Mouse (Mus musculus) CH12.LX (cell line): ENCODE results near the gene Ifrd1. TPM values are rescaled to one million over a fixed set of nuclear protein-coding genes. Genes with fewer than 3 reads are reported as not detected.

ENCODE experiments used
- DNase-seq: peaks from one replicate; pipeline ENCODE4 v3.0.0-alpha.2; 2013; ENCODE audit errors: extremely low read depth
- H3K27ac ChIP-seq: 2 replicates; pipeline ENCODE4 v1.5.1; 2012; ENCODE audit warnings: low read depth, mild to moderate bottlenecking, control low read depth, moderate library complexity; ENCODE audit not compliant: insufficient read depth
- H3K27me3 ChIP-seq: replicated peaks from 2 replicates; pipeline ENCODE3; 2012; ENCODE audit warnings: inconsistent platforms
- H3K36me3 ChIP-seq, 2 experiments: replicated peaks in 1 of 2; 2 replicates each; pipeline versions ENCODE3 to v1.6.1; 2012; ENCODE audit warnings: inconsistent platforms in 1 of 2, low read length in 1 of 2, mild to moderate bottlenecking in 1 of 2, mixed read lengths in 1 of 2, moderate library complexity in 1 of 2; ENCODE audit not compliant: control insufficient read depth in 1 of 2, insufficient read depth in 1 of 2
- H3K4me1 ChIP-seq, 2 experiments: 2 replicates each; pipeline ENCODE4 v1.6.1; 2012; ENCODE audit warnings: inconsistent platforms in 1 of 2, moderate library complexity in 1 of 2; ENCODE audit not compliant: insufficient read depth in 2 of 2, control insufficient read depth in 1 of 2
- H3K4me2 ChIP-seq: 2 replicates; pipeline ENCODE4 v1.6.1; 2012; ENCODE audit warnings: low read depth, mild to moderate bottlenecking, control low read depth; ENCODE audit not compliant: poor library complexity, insufficient read depth, severe bottlenecking
- H3K4me3 ChIP-seq, 3 experiments: fragments of 150-350 bp in 1 of 3; sonication (generic) in 1 of 3; replicated peaks in 1 of 3; 2 replicates each; pipeline versions ENCODE3 to v1.5.1; 2011 to 2012; ENCODE audit warnings: low read depth in 2 of 3, low read length in 2 of 3, mild to moderate bottlenecking in 2 of 3, moderate library complexity in 2 of 3, control low read depth in 1 of 3, improper control_type of control experiment in 1 of 3, inconsistent platforms in 1 of 3, mixed read lengths in 1 of 3; ENCODE audit not compliant: poor library complexity in 1 of 3
- H3K79me2 ChIP-seq: replicated peaks from 2 replicates; pipeline ENCODE4 v1.6.1; 2012; ENCODE audit warnings: mild to moderate bottlenecking, moderate library complexity; ENCODE audit not compliant: control insufficient read depth, poor library complexity, insufficient read depth, severe bottlenecking; ENCODE audit errors: extremely low read depth
- H3K9ac ChIP-seq: 2 replicates; pipeline ENCODE4 v1.6.1; 2012; ENCODE audit warnings: low read depth, mild to moderate bottlenecking, control low read depth, moderate library complexity; ENCODE audit not compliant: insufficient read depth
- H3K9me3 ChIP-seq: replicated peaks from 2 replicates; pipeline ENCODE3; 2012; ENCODE audit warnings: low read length, inconsistent platforms, mixed read lengths
- CHD1 ChIP-seq: IDR thresholded peaks from 2 replicates; pipeline ENCODE4 v1.6.1; 2012; ENCODE audit warnings: low read depth, low read length, improper control_type of control experiment, inconsistent platforms
- CTCF ChIP-seq, 2 experiments: IDR thresholded peaks in 1 of 2; conservative IDR thresholded peaks in 1 of 2; 2 replicates each; pipeline ENCODE4 v1.5.1; 2011 to 2012; ENCODE audit warnings: low read depth in 2 of 2, low read length in 2 of 2, improper control_type of control experiment in 1 of 2, inconsistent platforms in 1 of 2, mild to moderate bottlenecking in 1 of 2, moderate library complexity in 1 of 2
- E2F4 ChIP-seq: IDR thresholded peaks from 2 replicates; pipeline ENCODE4 v1.6.1; 2011; ENCODE audit warnings: low read depth, low read length, improper control_type of control experiment; ENCODE audit not compliant: insufficient replicate concordance
- ELF1 ChIP-seq: IDR thresholded peaks from 2 replicates; pipeline ENCODE4 v1.6.1; 2014; ENCODE audit warnings: low read depth, mild to moderate bottlenecking, inconsistent platforms, low read length, improper control_type of control experiment
- EP300 ChIP-seq: IDR thresholded peaks from 2 replicates; pipeline ENCODE4 v1.6.1; 2011; ENCODE audit warnings: low read length, improper control_type of control experiment
- ETS1 ChIP-seq: conservative IDR thresholded peaks from 2 replicates; pipeline ENCODE4 v1.6.1; 2012; ENCODE audit warnings: low read depth, mild to moderate bottlenecking, inconsistent platforms, low read length, improper control_type of control experiment, moderate library complexity
- GABPA ChIP-seq: IDR thresholded peaks from 2 replicates; pipeline ENCODE4 v1.6.1; 2012; ENCODE audit warnings: low read depth, low read length, improper control_type of control experiment, inconsistent platforms; ENCODE audit not compliant: insufficient replicate concordance
- IRF4 ChIP-seq: IDR thresholded peaks from 2 replicates; pipeline ENCODE4 v1.6.1; 2014; ENCODE audit warnings: low read depth, mild to moderate bottlenecking, inconsistent platforms, low read length, improper control_type of control experiment
- JUN ChIP-seq: IDR thresholded peaks from 2 replicates; pipeline ENCODE4 v1.6.1; 2011; ENCODE audit warnings: low read depth, mild to moderate bottlenecking, low read length, improper control_type of control experiment, moderate library complexity; ENCODE audit not compliant: insufficient read depth
- JUND ChIP-seq: conservative IDR thresholded peaks from 2 replicates; pipeline ENCODE4 v1.6.1; 2011; ENCODE audit warnings: low read depth, low read length, improper control_type of control experiment
- MAFK ChIP-seq: IDR thresholded peaks from 2 replicates; pipeline ENCODE4 v1.6.1; 2011; ENCODE audit warnings: low read length, improper control_type of control experiment; ENCODE audit not compliant: insufficient replicate concordance
- MAX ChIP-seq: IDR thresholded peaks from 2 replicates; pipeline ENCODE4 v1.6.1; 2011; ENCODE audit warnings: low read length, improper control_type of control experiment
- MEF2A ChIP-seq: IDR thresholded peaks from 2 replicates; pipeline ENCODE4 v1.6.1; 2014; ENCODE audit warnings: low read depth, mild to moderate bottlenecking, inconsistent platforms, low read length, improper control_type of control experiment, borderline replicate concordance
- MXI1 ChIP-seq: IDR thresholded peaks from 2 replicates; pipeline ENCODE4 v1.6.1; 2011; ENCODE audit warnings: mild to moderate bottlenecking, low read depth, low read length, improper control_type of control experiment
- MYC ChIP-seq: IDR thresholded peaks from 2 replicates; pipeline ENCODE4 v1.6.1; 2011; ENCODE audit warnings: low read depth, mild to moderate bottlenecking, improper control_type of control experiment, low read length
- NRF1 ChIP-seq: IDR thresholded peaks from 2 replicates; pipeline ENCODE4 v1.6.1; 2014; ENCODE audit warnings: low read depth, mild to moderate bottlenecking, inconsistent platforms, low read length, improper control_type of control experiment, moderate library complexity
- PAX5 ChIP-seq: IDR thresholded peaks from 2 replicates; pipeline ENCODE4 v1.6.1; 2012; ENCODE audit warnings: low read length, inconsistent platforms, mixed read lengths
- POLR2A ChIP-seq: IDR thresholded peaks from 2 replicates; pipeline ENCODE4 v1.6.1; 2011; ENCODE audit warnings: low read depth, mild to moderate bottlenecking, improper control_type of control experiment, low read length
- POLR2AphosphoS2 ChIP-seq: IDR thresholded peaks from 2 replicates; pipeline ENCODE4 v1.6.1; 2011; ENCODE audit warnings: low read depth, low read length, improper control_type of control experiment
- RCOR1 ChIP-seq: conservative IDR thresholded peaks from 2 replicates; pipeline ENCODE4 v1.6.1; 2012; ENCODE audit warnings: low read depth, mild to moderate bottlenecking, inconsistent platforms, low read length, improper control_type of control experiment
- SMC3 ChIP-seq: IDR thresholded peaks from 2 replicates; pipeline ENCODE4 v1.6.1; 2011; ENCODE audit warnings: low read depth, low read length, improper control_type of control experiment
- TBP ChIP-seq: conservative IDR thresholded peaks from 2 replicates; pipeline ENCODE4 v1.6.1; 2011; ENCODE audit warnings: low read depth, low read length, improper control_type of control experiment
- TCF12 ChIP-seq: IDR thresholded peaks from 2 replicates; pipeline ENCODE4 v1.6.1; 2014; ENCODE audit warnings: low read depth, mild to moderate bottlenecking, inconsistent platforms, low read length, improper control_type of control experiment
- UBTF ChIP-seq: IDR thresholded peaks from 2 replicates; pipeline ENCODE4 v1.6.1; 2012; ENCODE audit warnings: low read depth, mild to moderate bottlenecking, inconsistent platforms, low read length, improper control_type of control experiment, moderate library complexity
- USF2 ChIP-seq: conservative IDR thresholded peaks from 2 replicates; pipeline ENCODE4 v1.6.1; 2011; ENCODE audit warnings: low read depth, low read length, improper control_type of control experiment
- ZKSCAN1 ChIP-seq: IDR thresholded peaks from 2 replicates; pipeline ENCODE4 v1.6.1; 2012; ENCODE audit warnings: low read depth, inconsistent platforms, low read length, improper control_type of control experiment, borderline replicate concordance
- ZMIZ1 ChIP-seq: IDR thresholded peaks from 2 replicates; pipeline ENCODE4 v1.6.1; 2012; ENCODE audit warnings: low read depth, mild to moderate bottlenecking, inconsistent platforms, low read length, improper control_type of control experiment
- ZNF384 ChIP-seq: IDR thresholded peaks from 2 replicates; pipeline ENCODE4 v1.6.1; 2012; ENCODE audit warnings: low read depth, low read length, improper control_type of control experiment, inconsistent platforms
- dilution Hi-C: fragments of 300-500 bp; cut with MboI; formaldehyde crosslinking; loops from 2 replicates; pipeline ENCODE4 v1.14.3; 2020; ENCODE audit warnings: low sequenced_read_pairs; ENCODE audit not compliant: extremely low pct_unique_long_range_greater_than_20kb, extremely low pct_ligation_motif_present
- in situ Hi-C: fragments of 300-500 bp; cut with MboI; formaldehyde crosslinking; loops from 3 replicates; pipeline ENCODE4 v1.14.3; 2019; ENCODE audit warnings: low sequenced_read_pairs, low pct_ligation_motif_present, low pct_unique_long_range_greater_than_20kb, mixed read lengths
- polyA plus RNA-seq: library from polyadenylated mRNA; unstranded; fragments of >175 nt; gene quantifications from 2 replicates; pipeline ENCODE4 v1.2.1, GENCODE M21; 2012; ENCODE audit warnings: low read depth; ENCODE audit not compliant: insufficient read length
- total RNA-seq, 2 experiments: library from RNA; depleted of rRNA; stranded (reverse); fragments of 300-350 nt in 1 of 2; fragments of >200 nt in 1 of 2; gene quantifications; 2 replicates each; pipeline ENCODE4 v1.2.3; 2012 to 2014

Ifrd1 gene
- total and polyA plus RNA-seq, 3 experiments = 105 to 427 (median 269) TPM

GRCm38 (mm10) chr12:40197511-40197910 is 50.8 kb downstream of the Ifrd1 start:
- TF ChIP-seq USF2 = no peak
- TF ChIP-seq IRF4 = no peak
- no peak for TF ChIP-seq POLR2A
- no peak for TF ChIP-seq ZNF384
- no peak for TF ChIP-seq MAFK
- TF ChIP-seq TBP = no peak
- no peak for TF ChIP-seq POLR2AphosphoS2
- no peak for TF ChIP-seq MXI1
- no peak for TF ChIP-seq ELF1
- TF ChIP-seq TCF12 = no peak
- no peak for TF ChIP-seq SMC3
- no peak for TF ChIP-seq UBTF
- no peak for TF ChIP-seq GABPA
- no peak for TF ChIP-seq CHD1
- no peak overlapping the region for H3K4me3 ChIP-seq
- no peaks in the 10 kb centered on the region for H3K79me2 ChIP-seq
- H3K4me2 ChIP-seq = no peak overlapping the region
- H3K27ac ChIP-seq = no peak overlapping the region
- dilution Hi-C loops (no loop called here), in situ Hi-C loops (no loop called here)
- H3K4me1 ChIP-seq = peaks cover 0 to 15% of the 10 kb centered on the region in 2 experiments; a peak in 2 of 4 replicates
- H3K9me3 ChIP-seq = no peaks in the 10 kb centered on the region
- H3K36me3 ChIP-seq = peaks cover 8 to 28% of the 10 kb centered on the region in 2 experiments
- H3K9ac ChIP-seq = no peak overlapping the region
- DNase-seq = no peak
- no peaks in the 10 kb centered on the region for H3K27me3 ChIP-seq

GRCm38 (mm10) chr12:40185474-40185873 is 62.8 kb downstream of the Ifrd1 start:
- H3K27ac ChIP-seq = no peak overlapping the region
- no peak overlapping the region for H3K4me3 ChIP-seq

More at GRCm38 (mm10) chr12:40185474-40185873, 62.8 kb downstream of the Ifrd1 start:
- H3K79me2 ChIP-seq = no peaks in the 10 kb centered on the region
- H3K9me3 ChIP-seq = peaks cover 6% of the 10 kb centered on the region
- in situ Hi-C loops = no loop called here
- dilution Hi-C loops = no loop called here
- TF ChIP-seq ZKSCAN1 = no peak
- no peak for TF ChIP-seq MYC
- TF ChIP-seq E2F4 = no peak
- no peak for TF ChIP-seq MEF2A
- TF ChIP-seq ELF1 = no peak
- no peak for TF ChIP-seq JUN
- no peak for TF ChIP-seq POLR2AphosphoS2
- TF ChIP-seq CHD1 = no peak
- no peak for TF ChIP-seq EP300
- TF ChIP-seq MAFK = no peak
- no peak for TF ChIP-seq CTCF (conservative IDR thresholded peaks at IDR 0.05 in 1 of 2, IDR thresholded peaks at IDR 0.05 in 1 of 2; ENCODE audit: low read depth in 2 of 2, low read length in 2 of 2)
- no peak for TF ChIP-seq JUND
- TF ChIP-seq MAX = no peak
- no peak for TF ChIP-seq ETS1
- no peak for TF ChIP-seq RCOR1
- TF ChIP-seq SMC3 = no peak
- no peak for TF ChIP-seq TBP
- no peak for TF ChIP-seq PAX5
- TF ChIP-seq NRF1 = no peak
- no peak for TF ChIP-seq ZMIZ1
- no peak overlapping the region for H3K9ac ChIP-seq
- no peaks in the 10 kb centered on the region for H3K36me3 ChIP-seq
- H3K4me2 ChIP-seq = no peak overlapping the region
- H3K4me1 ChIP-seq = no peaks in the 10 kb centered on the region
- no peak for DNase-seq
- no peaks in the 10 kb centered on the region for H3K27me3 ChIP-seq
